19 mouse cellular contexts compared by ENCODE assay signal in the genomic region with DNA sequence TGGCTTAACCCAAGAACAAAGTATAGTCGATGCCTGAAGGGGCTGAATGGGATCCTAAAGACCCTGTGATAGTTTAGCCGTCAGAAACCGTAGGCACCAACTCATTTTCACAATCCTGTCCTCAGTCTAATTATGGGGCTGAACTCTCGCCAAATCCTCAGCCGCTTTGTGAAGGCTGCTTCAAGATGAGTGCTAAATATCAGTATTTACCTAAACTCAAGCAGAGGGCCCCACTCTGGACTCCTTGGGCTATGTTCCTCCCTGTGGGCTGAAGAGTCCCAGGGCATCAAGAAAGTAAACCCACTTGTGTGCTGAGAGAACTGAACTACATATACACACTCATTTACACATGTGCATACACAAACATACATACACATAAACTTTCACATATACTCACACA. TPM values are rescaled to one million over a fixed set of nuclear protein-coding genes. Genes with fewer than 3 reads are reported as not detected.
DNase-seq lines count a peak whose midpoint lies in the region; ATAC-seq lines count a peak whose summit lies in the region.
"Had no signal": no experiment of that assay in that cellular context is flagged by ENCODE, and none has a peak within 500 bp of the region (broad histone marks: within the 10 kb centered on the region; RNA-seq: fewer than 3 reads in every experiment).

No protein-coding gene starts in this region.

- H3K9ac ChIP-seq in midbrain, embryonic 11.5 days (ENCODE audit: low read length) = no peak overlapping the region
- no peak overlapping the region for H3K9ac ChIP-seq in midbrain, embryonic 15.5 days
- no peak overlapping the region for H3K9ac ChIP-seq in lung, embryonic 16.5 days (ENCODE audit: low read length)
- H3K9ac ChIP-seq in hindbrain, embryonic 11.5 days (ENCODE audit: low read depth, low read length) = no peak overlapping the region
- H3K9ac ChIP-seq: embryonic facial prominence, embryonic 12.5 days; heart, embryonic 12.5 days had no signal

- H3K4me1 ChIP-seq in midbrain, embryonic 11.5 days (ENCODE audit: control insufficient read depth, insufficient read depth, low read length) = no peaks in the 10 kb centered on the region
- H3K4me1 ChIP-seq in midbrain, embryonic 15.5 days = peaks cover 13% of the 10 kb centered on the region
- H3K4me1 ChIP-seq in lung, embryonic 16.5 days (replicated peaks; ENCODE audit: control insufficient read depth, insufficient read depth, low read length) = peaks cover 10% of the 10 kb centered on the region
- H3K4me1 ChIP-seq in hindbrain, embryonic 11.5 days (replicated peaks; ENCODE audit: control insufficient read depth, insufficient read depth, low read length) = no peaks in the 10 kb centered on the region
- H3K4me1 ChIP-seq: embryonic facial prominence, embryonic 12.5 days had no signal

- H3K9me3 ChIP-seq in midbrain, embryonic 11.5 days (ENCODE audit: control insufficient read depth, low read length) = no peaks in the 10 kb centered on the region
- H3K9me3 ChIP-seq in midbrain, embryonic 15.5 days = no peaks in the 10 kb centered on the region
- no peaks in the 10 kb centered on the region for H3K9me3 ChIP-seq in lung, embryonic 16.5 days (ENCODE audit: control insufficient read depth, low read length)
- no peaks in the 10 kb centered on the region for H3K9me3 ChIP-seq in hindbrain, embryonic 11.5 days (ENCODE audit: control insufficient read depth, low read length)
- H3K9me3 ChIP-seq: heart, embryonic 12.5 days; hindbrain, embryonic 10.5 days had no signal

- ATAC-seq in midbrain, embryonic 11.5 days (ENCODE audit: low FRiP score) = no peak
- no peak for ATAC-seq in midbrain, embryonic 15.5 days (replicated peaks)
- no peak for ATAC-seq in lung, embryonic 16.5 days (ENCODE audit: low read depth)
- ATAC-seq in hindbrain, embryonic 11.5 days (ENCODE audit: low FRiP score) = no peak
- ATAC-seq: activated CD4-positive, CD25-positive, alpha-beta regulatory T cell, adult 4 months; forebrain, embryonic 14.5 days; Patski had no signal

- WGBS in midbrain, embryonic 11.5 days = 80% methylated on average over 5 of the region's 5 CpGs
- 76% methylated on average over 5 of the region's 5 CpGs for WGBS in midbrain, embryonic 15.5 days
- WGBS in lung, embryonic 16.5 days = 36% methylated on average over 5 of the region's 5 CpGs
- 78% methylated on average over 5 of the region's 5 CpGs for WGBS in hindbrain, embryonic 11.5 days

- H3K4me3 ChIP-seq in midbrain, embryonic 11.5 days (ENCODE audit: low read depth, low read length) = no peak overlapping the region
- H3K4me3 ChIP-seq in midbrain, embryonic 15.5 days = no peak overlapping the region
- H3K4me3 ChIP-seq in lung, embryonic 16.5 days (ENCODE audit: low read length) = no peak overlapping the region
- H3K4me3 ChIP-seq in hindbrain, embryonic 11.5 days (ENCODE audit: low read depth, low read length) = no peak overlapping the region
- H3K4me3 ChIP-seq: embryonic facial prominence, embryonic 12.5 days; gastrocnemius, adult 2 months; heart, embryonic 12.5 days; hindbrain, embryonic 10.5 days had no signal

- H3K27me3 ChIP-seq in midbrain, embryonic 11.5 days (ENCODE audit: control insufficient read depth, insufficient read depth, low read length) = no peaks in the 10 kb centered on the region
- no peaks in the 10 kb centered on the region for H3K27me3 ChIP-seq in midbrain, embryonic 15.5 days (replicated peaks)
- H3K27me3 ChIP-seq in lung, embryonic 16.5 days (ENCODE audit: control insufficient read depth, insufficient read depth, low read depth, low read length) = no peaks in the 10 kb centered on the region
- no peaks in the 10 kb centered on the region for H3K27me3 ChIP-seq in hindbrain, embryonic 11.5 days (ENCODE audit: control insufficient read depth, insufficient read depth, low read length)
- H3K27me3 ChIP-seq: embryonic facial prominence, embryonic 12.5 days; Patski had no signal

- H3K27ac ChIP-seq in midbrain, embryonic 11.5 days (ENCODE audit: low read depth, low read length) = no peak overlapping the region
- H3K27ac ChIP-seq in midbrain, embryonic 15.5 days = no peak overlapping the region
- peak overlapping the region; percentile 82 for H3K27ac ChIP-seq in lung, embryonic 16.5 days (ENCODE audit: low read length)
- H3K27ac ChIP-seq in hindbrain, embryonic 11.5 days (ENCODE audit: low read depth, low read length) = no peak overlapping the region
- H3K27ac ChIP-seq: embryonic facial prominence, embryonic 12.5 days; gastrocnemius, adult 2 months; hindbrain, embryonic 10.5 days had no signal

- H3K36me3 ChIP-seq in midbrain, embryonic 11.5 days (ENCODE audit: control insufficient read depth, insufficient read depth, low read length) = no peaks in the 10 kb centered on the region
- no peaks in the 10 kb centered on the region for H3K36me3 ChIP-seq in midbrain, embryonic 15.5 days (replicated peaks)
- no peaks in the 10 kb centered on the region for H3K36me3 ChIP-seq in lung, embryonic 16.5 days (ENCODE audit: control insufficient read depth, insufficient read depth, low read length)
- H3K36me3 ChIP-seq in hindbrain, embryonic 11.5 days (ENCODE audit: control insufficient read depth, insufficient read depth, low read length) = no peaks in the 10 kb centered on the region
- H3K36me3 ChIP-seq: embryonic facial prominence, embryonic 12.5 days; heart, embryonic 12.5 days; hindbrain, embryonic 10.5 days had no signal

- H3K4me2 ChIP-seq in midbrain, embryonic 11.5 days = no peak overlapping the region
- H3K4me2 ChIP-seq in midbrain, embryonic 15.5 days = no peak overlapping the region
- no peak overlapping the region for H3K4me2 ChIP-seq in lung, embryonic 16.5 days (ENCODE audit: low read depth, low read length)
- H3K4me2 ChIP-seq in hindbrain, embryonic 11.5 days (replicated peaks; ENCODE audit: low read depth, low read length) = no peak overlapping the region
- H3K4me2 ChIP-seq: embryonic facial prominence, embryonic 12.5 days; heart, embryonic 12.5 days had no signal

- DNase-seq in midbrain, embryonic 11.5 days (ENCODE audit: low spot score, missing footprints) = peak; percentile 26
- peak; percentile 35 for DNase-seq in lung, postnatal 25 days (ENCODE audit: low spot score)
- DNase-seq in retina, postnatal 1 day = no peak
- no peak for DNase-seq in hindbrain, embryonic 11.5 days (ENCODE audit: low spot score)
- no peak for DNase-seq in neural tube, embryonic 10.5 days (ENCODE audit: extremely low spot score, low spot score)
- DNase-seq: adrenal gland, postnatal 14 days; cerebellum, adult 11-12 months; cerebellum, adult 9-10 months; cerebellum, postnatal 25 days; gastrocnemius, adult 2 months; gastrocnemius, postnatal 25 days had no signal

RNA-seq across cellular contexts. Expression of a gene that starts 1.9 kb away (rescaled TPM):
- polyA plus RNA-seq in midbrain, embryonic 11.5 days (2014; fragmentation: Nextera tagmentation; extraction: Ambion mirVana) = 0.21 and 0.25 TPM in 2 replicates
- 0.36 and 0.41 TPM in 2 replicates for polyA plus RNA-seq in midbrain, embryonic 15.5 days (2015; fragmentation: Nextera tagmentation; extraction: Ambion mirVana)
- 4.5 and 4.6 TPM in 2 replicates for polyA plus RNA-seq in lung, embryonic 16.5 days (2015; fragmentation: Nextera tagmentation; extraction: Ambion mirVana)
- polyA plus RNA-seq in hindbrain, embryonic 11.5 days (2014; fragmentation: Nextera tagmentation; extraction: Ambion mirVana) = 0.24 and 1.2 TPM in 2 replicates

RNA-seq across cellular contexts. Expression of a gene that starts 8.3 kb away (rescaled TPM):
- polyA plus RNA-seq in midbrain, embryonic 11.5 days (2014; fragmentation: Nextera tagmentation; extraction: Ambion mirVana) = 10.3 and 10.7 TPM in 2 replicates
- polyA plus RNA-seq in midbrain, embryonic 15.5 days (2015; fragmentation: Nextera tagmentation; extraction: Ambion mirVana) = 12.1 and 12.3 TPM in 2 replicates
- polyA plus RNA-seq in lung, embryonic 16.5 days (2015; fragmentation: Nextera tagmentation; extraction: Ambion mirVana) = 8.7 and 10.0 TPM in 2 replicates
- 11.1 and 13.2 TPM in 2 replicates for polyA plus RNA-seq in hindbrain, embryonic 11.5 days (2014; fragmentation: Nextera tagmentation; extraction: Ambion mirVana)

RNA-seq across cellular contexts. Expression of a gene that starts 15.8 kb away (rescaled TPM):
- polyA plus RNA-seq in midbrain, embryonic 11.5 days (2014; fragmentation: Nextera tagmentation; extraction: Ambion mirVana) = 0.67 and 1.0 TPM in 2 replicates
- polyA plus RNA-seq in midbrain, embryonic 15.5 days (2015; fragmentation: Nextera tagmentation; extraction: Ambion mirVana) = 0.51 and 0.58 TPM in 2 replicates
- 1.8 and 1.9 TPM in 2 replicates for polyA plus RNA-seq in lung, embryonic 16.5 days (2015; fragmentation: Nextera tagmentation; extraction: Ambion mirVana)
- polyA plus RNA-seq in hindbrain, embryonic 11.5 days (2014; fragmentation: Nextera tagmentation; extraction: Ambion mirVana) = 0.54 and 1.2 TPM in 2 replicates

RNA-seq across cellular contexts. Expression of a gene that starts 29.1 kb away (rescaled TPM):
- 791 and 797 TPM in 2 replicates for polyA plus RNA-seq in midbrain, embryonic 11.5 days (2014; fragmentation: Nextera tagmentation; extraction: Ambion mirVana)
- 1,061 and 1,083 TPM in 2 replicates for polyA plus RNA-seq in midbrain, embryonic 15.5 days (2015; fragmentation: Nextera tagmentation; extraction: Ambion mirVana)
- 902 and 945 TPM in 2 replicates for polyA plus RNA-seq in lung, embryonic 16.5 days (2015; fragmentation: Nextera tagmentation; extraction: Ambion mirVana)
- 816 and 817 TPM in 2 replicates for polyA plus RNA-seq in hindbrain, embryonic 11.5 days (2014; fragmentation: Nextera tagmentation; extraction: Ambion mirVana)

RNA-seq across cellular contexts. Expression of a gene that starts 31.6 kb away (rescaled TPM):
- polyA plus RNA-seq in midbrain, embryonic 11.5 days (2014; fragmentation: Nextera tagmentation; extraction: Ambion mirVana) = 4.0 and 4.1 TPM in 2 replicates
- 8.0 and 8.1 TPM in 2 replicates for polyA plus RNA-seq in midbrain, embryonic 15.5 days (2015; fragmentation: Nextera tagmentation; extraction: Ambion mirVana)
- polyA plus RNA-seq in lung, embryonic 16.5 days (2015; fragmentation: Nextera tagmentation; extraction: Ambion mirVana) = 4.2 and 6.4 TPM in 2 replicates
- 3.0 and 3.6 TPM in 2 replicates for polyA plus RNA-seq in hindbrain, embryonic 11.5 days (2014; fragmentation: Nextera tagmentation; extraction: Ambion mirVana)

Comparison
In these comparisons a context has a peak if more than half of its experiments do, and no peak if none do; other contexts are left out.
1. DNase-seq: peak in midbrain, embryonic 11.5 days (single experiment) and lung, postnatal 25 days (single experiment); none in retina, postnatal 1 day (single experiment), hindbrain, embryonic 11.5 days (single experiment) and neural tube, embryonic 10.5 days (single experiment).